Mouse (Mus musculus): Measurements from ENCODE around the gene Shmt2. TPM values are rescaled to one million over a fixed set of nuclear protein-coding genes. Genes with fewer than 3 reads are reported as not detected.
A peak's percentile ranks its signal among the peaks of the same experiment; 100 is the strongest.

The Shmt2 gene
- polyA plus RNA-seq, 1 experiment = 45.3 TPM

DNA sequence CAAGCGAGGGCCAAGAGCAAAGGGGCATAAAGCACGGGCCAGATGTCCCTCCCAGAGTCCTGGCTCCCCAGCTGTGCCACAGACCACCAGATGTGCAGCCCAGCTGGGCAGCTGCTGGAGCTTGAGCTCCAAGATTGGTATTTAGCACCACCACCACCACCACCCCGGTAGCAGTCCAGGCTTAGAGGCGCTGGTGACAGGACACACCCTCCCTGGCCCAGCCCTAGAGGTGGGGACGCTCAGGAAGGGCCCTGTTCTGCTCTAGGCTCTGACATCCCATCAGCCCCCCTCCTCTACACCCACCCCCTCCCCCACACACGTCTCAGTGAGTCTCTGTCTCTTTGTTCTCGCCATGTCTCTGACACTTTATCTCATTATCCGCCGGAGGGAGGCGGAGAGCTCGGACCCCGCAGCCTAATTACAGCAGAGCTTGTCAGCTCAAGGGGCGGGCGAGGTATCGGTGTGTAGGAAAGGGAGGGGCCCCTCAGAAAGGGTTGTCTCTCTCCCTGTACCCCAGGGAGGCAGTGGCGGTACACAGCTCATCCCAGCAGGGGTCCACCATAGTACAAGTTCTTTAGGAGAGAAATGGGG, 8.6 kb downstream of the Shmt2 start:
- DNase-seq (ENCODE audit: extremely low spot score in 1 of 2, low spot score in 1 of 2) = no peak

DNA sequence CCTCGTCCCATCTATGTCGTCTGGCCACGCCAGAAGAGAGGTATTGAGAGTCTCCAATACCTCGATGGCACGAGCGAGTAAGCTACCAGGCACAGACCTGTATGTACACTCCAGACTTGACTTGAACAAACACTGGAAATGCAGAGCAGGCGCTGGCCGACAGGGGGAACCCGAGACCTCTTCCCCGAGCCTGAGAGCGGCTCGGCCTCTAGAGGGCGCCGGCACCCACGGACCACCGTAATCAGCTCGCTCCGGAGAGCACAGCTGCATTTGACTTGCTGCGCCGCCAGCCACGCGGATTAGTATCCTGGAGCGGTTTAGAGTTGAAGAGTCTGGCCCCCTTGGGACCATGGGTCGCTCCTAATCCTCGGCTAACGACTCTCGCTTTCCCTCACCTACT, 9.4 kb downstream of the Shmt2 start:
- DNase-seq (ENCODE audit: extremely low spot score in 1 of 2, low spot score in 1 of 2) = peak; percentile 88 to 99

DNA sequence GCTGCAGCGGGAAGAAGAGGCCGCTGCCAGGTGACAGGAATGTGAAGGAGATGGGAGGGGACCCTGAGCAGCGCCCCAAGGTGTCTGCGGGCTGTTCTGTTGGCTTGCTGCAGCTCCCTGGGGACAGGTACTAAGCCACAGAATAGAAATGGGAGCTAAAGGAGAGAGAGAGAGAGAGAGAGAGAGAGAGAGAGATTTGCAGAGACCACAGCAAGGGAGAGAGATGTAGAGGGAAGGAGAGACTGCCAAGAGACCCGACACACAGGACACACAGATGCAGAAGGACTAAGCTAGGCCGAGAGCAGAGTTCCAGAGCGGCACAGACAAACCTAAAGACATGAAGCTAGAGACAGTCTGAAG, 10.0 kb downstream of the Shmt2 start:
- no peak for DNase-seq (ENCODE audit: extremely low spot score in 1 of 2, low spot score in 1 of 2)

DNA sequence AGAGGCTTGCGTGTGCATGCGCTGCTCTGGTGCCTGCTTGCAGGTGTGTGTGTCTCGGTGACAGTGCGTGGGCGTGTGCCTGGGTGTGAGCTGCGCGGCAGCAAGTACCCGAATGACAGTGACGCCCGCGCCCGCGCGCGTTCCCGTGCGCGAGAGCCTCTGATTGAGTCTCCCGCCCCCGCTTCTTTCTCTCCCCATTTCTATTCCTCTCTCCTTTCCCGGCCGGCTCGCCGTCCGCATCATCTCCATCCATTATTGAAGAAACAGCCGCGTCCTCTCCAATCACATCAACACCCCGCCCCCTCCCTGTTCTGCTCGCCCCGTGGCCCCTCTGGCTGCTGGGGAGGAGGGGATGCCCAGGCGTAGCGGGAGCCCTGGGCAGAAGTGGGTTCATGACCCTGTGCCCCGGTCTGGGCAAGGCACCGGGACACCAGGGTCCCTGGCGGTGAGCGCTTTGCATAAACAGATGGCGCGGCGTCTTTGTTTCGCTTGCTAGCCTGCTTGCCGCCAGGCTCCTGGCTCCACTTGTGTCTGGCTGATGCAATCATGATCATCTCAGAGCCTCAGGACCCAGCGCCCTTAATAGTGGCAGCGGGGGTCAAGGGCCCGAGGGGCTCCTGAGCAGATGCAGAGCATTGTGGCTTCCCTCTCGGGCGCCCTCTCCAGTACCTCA, 10.5 kb downstream of the Shmt2 start:
- peak; percentile 87 to 93 for DNase-seq (ENCODE audit: extremely low spot score in 1 of 2, low spot score in 1 of 2)

DNA sequence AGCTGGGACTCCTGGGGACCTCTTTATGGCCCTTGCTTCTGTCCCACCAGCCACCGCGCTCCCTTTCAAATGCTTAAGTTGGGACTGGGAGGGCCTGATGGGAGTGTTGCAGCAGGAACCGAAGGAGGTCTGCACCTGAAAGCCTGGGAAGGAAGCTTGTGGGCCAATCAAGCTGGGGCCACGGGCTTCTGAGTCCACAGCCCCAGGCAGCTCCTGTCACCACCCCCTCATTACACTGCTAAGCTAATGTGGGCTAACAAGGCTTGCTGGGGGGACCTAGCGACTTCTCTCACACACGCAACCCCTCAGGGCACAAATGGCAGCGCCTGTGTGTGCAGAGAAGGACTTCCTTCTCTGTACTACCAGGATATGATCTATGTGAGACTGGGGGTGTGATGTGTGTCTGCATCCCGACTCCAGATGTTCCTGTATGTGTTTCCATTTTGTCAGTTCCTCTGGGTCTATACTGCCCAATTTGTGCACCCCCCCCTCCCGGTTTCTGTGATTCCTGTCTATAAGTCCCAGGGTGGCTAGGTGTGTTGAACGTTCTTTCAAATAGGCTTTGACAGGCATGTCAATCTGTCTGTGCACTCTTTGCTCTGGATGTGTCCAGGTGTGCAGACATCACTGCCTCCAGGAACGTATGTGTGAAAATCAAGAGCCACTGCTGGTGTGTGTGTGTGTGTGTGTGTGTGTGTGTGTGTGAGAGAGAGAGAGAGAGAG, 11.2 kb downstream of the Shmt2 start:
- DNase-seq (ENCODE audit: extremely low spot score in 1 of 2, low spot score in 1 of 2) = no peak

DNA sequence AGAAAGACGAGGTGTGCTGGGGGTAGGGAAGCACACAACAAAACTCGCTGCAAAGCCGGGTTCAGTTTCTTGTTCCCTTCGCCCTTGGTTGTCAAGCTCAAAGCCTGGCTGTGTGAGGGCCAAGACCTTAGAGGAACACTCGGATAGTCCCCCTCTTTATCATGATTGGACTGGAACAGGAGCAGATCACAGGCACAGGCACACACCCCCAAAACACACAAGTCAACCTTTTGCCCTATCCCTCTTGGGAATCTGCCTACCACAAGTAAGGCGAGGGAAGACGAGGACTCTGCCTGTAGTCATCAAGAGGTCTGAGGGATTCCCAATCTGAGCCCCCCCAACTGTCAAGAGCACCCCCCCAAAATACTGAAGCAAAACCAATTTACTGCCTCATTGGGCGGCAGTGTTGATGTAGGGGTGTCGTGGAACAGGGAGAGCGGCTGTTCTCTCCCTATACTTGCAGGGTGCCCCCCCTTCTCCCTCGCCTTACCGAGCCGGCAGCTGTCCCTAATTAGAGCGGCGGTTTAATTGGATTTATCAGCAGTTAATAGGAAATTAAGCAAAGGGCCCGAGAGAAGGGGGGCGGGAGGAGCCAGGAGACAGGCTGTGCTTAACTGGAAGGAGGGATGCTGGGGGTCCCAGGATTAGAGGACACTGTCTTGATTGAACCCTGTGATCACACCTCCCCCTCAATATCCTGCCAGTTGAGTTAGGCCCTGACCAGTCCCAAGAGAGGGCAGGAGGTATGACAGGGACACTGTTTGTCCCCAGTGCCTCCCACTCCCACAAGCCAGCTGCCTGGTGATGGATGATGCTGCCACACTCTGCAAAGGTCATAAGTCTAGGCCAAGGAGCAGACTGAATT, 12.2 kb downstream of the Shmt2 start:
- DNase-seq (ENCODE audit: extremely low spot score in 1 of 2, low spot score in 1 of 2) = no peak

DNA sequence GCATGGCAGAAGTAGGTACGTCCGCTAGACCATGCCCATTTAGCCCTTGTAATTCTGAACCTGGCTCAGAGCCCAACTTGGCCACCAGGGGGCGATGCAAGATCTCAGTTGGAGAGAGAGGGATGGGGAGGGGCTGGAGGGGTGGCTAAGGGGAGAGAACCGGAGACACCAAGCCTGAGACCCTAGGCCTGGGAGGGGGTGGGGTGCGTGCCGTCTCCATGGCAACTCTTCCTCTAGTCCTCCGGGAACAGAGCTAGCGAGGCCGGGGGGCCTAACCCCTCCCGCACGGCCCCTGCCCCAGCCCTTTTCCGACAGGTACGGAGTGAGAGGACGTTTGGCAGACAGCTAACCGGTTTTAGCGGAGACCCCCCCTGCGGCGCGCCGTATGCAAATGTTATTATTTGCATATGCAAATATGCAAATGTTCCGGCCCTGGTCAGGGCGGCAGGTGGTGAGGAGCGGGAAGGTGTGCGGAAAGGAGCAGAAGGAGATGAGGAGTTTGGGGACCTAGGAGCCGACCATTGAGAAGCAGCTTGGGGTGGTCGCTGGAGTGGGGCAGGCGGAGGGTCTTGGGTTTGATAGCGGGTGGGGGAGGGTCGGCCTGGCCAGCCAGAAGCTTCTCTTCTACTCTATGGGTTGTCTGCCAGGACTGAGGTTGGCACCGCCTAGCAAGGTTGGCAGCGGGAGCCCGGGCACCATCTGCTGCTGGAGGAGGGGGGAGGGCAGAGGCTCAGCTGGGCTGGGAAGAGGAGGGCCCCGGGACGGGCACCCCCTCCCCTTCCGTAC, 13.0 kb downstream of the Shmt2 start:
- peak; percentile 62 to 92 for DNase-seq (ENCODE audit: extremely low spot score in 1 of 2, low spot score in 1 of 2)

DNA sequence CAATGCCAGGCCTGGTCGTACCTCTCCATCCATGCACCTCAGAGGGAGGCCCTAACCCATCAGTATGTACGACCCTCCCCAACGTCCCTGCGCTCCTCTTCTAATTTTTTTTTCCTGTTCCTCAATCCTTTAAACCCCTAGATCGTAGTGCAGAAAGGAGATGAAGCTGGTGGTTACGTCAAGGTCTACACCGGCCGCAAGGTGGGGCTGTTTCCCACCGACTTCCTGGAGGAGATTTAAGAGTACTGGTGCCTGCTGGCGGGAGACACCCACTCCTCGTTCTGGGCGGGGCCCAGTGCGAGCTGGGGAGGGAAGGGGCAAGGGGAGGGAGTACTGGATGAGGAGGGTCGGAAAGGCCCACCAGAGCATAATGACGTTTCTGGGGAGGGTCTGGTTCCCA, 14.0 kb downstream of the Shmt2 start:
- peak; percentile 67 to 85 for DNase-seq (ENCODE audit: extremely low spot score in 1 of 2, low spot score in 1 of 2)

DNA sequence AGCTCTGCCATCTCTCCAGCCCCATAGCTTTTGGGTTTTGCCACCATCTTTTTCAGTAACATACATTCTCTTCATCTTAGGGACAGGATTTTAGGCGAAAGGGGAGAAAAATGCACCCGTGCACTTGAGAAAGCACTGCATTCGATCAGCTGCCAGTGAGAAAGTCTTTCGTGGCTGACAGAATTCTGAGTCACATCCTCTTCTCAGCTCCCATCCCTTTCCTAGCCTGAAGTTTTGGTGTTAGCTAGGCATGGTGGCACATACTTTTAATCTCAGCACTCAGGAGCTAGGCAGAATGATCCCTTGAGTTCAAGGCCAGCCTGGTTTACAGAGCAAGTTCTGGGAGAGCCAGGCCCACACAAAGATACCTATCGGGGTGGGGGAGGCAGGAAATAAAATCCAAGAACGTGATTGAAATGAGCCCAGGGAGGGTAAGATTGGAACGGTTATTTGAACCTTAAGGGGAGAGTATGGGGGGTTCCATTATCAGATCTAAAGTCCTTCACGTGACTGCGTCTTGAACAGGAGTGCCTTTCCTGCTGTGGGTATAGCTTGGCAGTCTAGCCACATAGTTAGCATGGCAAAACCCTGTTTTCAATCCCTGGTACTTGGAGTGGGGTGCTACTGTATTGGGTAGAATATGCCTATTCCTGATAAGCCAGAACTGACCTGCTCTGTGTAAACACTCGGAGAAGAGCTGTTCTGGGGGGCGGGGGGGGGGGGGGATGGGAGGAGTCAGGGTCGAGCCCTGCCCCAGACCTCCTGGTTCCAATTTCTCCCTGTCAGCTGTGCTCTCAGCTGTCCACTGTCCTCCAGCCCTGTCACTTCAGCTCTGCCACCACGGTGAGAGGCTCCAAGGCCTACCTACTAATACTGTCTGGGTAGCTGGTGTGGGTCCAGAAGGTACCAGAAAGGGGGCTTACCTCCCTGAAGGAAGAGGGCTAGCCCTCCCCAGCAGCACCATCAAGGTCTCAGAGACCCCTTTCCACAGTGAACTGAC, 21.1 kb downstream of the Shmt2 start, which contains the start of gene Stac3:
Stac3 (plus strand) TSS at position 793 of the 1,000 bp plus-strand sequence.
- no peak for DNase-seq (ENCODE audit: extremely low spot score in 1 of 2, low spot score in 1 of 2)

DNA sequence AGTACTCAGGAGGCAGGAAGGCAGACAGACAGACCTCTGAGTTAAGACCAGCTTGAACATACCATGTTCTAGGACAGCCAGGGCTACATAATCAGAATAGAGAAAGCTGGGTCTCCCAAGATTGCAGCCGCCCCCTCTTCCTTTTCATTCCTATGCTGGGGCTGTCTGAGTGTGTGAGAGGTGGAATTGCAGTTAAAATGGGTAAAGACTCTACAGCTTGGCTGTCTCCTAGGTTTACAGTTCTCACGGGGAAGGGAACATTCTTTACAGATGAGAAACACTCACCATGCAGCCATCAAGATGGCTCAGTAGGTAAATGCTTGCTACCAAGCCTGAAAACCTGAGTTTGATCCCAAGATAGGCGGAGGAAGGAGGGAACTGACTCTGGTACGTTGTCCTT, 22.2 kb downstream of the Shmt2 start:
- DNase-seq (ENCODE audit: extremely low spot score in 1 of 2, low spot score in 1 of 2) = no peak

DNA sequence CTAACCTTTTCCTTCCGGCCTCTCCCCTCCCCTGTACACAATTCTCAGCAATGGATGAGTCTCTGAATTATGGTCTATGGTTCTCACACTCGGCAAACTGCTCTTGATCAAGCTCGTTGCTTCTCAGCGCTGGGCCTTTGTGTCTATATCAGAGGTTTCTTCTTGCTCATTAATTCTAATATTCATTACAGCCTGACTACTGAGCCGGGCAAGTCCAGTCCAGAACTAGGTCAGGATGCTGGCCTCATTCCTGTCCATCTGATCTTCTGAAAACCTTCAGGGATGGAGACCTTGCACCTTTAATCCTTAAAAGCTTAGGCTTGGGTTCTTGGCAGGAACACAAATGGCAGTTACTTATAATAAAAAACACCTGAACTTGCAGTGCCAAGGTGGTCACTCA, 22.7 kb downstream of the Shmt2 start:
- DNase-seq (ENCODE audit: extremely low spot score in 1 of 2, low spot score in 1 of 2) = no peak

DNA sequence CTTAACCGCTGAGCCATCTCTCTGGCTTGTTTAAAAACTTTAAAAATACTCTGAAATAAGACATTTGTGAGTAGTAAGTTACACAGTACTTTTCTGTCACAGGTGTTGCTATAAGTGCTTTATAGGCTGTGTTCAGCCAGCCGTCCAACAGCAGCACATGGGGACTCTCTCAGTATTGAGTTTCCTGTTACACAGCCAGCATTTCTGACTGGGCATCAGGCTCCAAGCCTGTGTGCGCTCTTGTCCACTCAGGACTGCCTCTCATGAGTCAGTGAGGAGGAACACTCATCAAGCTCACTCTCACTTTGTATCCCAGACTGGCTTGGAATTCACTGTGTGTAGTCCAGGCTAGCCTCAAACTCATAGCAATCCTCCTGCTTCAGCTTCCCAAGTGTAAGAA, 26.1 kb downstream of the Shmt2 start:
- DNase-seq (ENCODE audit: extremely low spot score in 1 of 2, low spot score in 1 of 2) = no peak

DNA sequence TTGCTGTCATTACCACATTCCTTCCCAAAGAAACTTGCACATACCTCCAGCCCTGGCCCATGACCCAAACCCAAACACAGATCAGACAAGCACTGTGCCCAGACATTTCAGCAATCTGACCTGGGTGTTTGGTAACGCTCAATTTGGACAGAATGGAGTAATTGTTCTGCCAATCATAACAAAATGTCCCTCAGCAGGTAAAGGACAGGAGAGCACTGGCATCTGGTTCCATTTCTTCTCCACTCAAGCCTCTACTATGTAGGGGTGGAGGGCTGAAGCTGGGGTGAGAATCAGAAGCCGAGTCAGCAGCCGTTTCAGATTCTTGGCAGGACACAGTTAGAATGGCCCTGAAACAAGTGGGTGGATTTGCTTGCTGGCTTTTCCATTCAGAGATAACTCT, 30.1 kb downstream of the Shmt2 start:
- no peak for DNase-seq (ENCODE audit: extremely low spot score in 1 of 2, low spot score in 1 of 2)

DNA sequence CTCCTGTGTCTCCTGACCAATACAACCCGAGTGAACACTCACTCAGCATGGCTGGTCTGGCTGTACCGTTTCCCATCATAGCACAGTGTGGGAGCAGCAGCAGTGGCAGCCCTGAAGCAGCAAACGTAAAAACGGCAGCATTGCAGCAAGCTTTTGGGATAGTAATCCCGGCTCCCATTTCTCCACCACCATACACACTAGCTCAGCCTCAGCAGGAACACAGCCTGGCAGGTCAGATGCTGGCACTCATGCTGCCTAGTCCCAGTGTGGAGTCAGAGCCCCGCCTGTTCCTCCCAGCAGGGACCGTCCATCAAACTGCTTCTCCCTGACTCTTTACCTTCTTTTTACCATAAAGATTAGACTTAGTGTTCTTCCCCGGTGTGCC, 31.1 kb downstream of the Shmt2 start:
- no peak for DNase-seq (ENCODE audit: extremely low spot score in 1 of 2, low spot score in 1 of 2)

DNA sequence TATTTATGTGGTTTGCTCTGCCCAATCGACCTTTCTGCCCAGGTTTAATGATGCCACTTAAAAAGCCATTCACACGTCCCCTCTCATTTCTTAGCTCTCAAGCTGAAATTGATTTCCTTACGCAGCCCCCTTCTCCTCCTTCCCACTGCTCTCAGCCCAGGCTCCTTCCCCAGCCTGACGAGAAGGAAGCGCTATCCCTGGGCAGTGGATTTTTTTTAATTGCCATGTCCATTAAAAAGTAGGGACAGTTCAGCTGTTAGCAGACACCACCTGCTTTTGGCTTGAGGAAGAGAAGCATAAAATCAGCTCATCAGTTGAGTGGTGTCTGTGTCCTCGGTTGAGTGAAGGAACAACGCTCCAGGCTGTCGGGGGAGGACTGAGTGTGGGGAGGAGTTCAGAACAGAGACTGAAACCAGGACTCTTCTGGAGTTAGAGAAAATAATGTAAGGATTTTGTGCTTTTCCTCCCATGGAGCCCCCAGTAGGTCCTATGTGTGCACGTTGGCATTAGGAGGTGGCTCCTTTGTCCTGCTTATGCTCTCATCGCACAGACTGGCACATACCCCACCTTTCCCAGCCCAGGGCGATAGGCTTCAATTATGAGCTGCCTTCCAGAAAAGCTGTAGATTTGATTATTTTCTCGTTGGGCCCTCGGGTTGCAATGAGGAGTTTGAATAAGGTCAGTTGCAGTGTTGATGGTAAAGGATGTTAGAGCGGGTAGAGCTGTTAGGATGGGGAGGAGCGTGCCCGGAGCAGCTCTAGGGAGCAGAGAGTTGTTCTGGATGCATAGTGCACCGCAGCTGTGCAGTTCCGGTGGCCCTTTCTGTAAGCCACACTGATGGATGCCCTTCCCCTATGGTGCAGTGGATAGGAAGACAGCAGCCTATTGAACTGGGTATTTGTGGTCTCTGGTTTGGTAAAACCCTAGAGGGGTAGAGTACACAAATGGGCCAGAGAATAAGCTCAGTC, 31.8 kb downstream of the Shmt2 start:
- no peak for DNase-seq (ENCODE audit: extremely low spot score in 1 of 2, low spot score in 1 of 2)

DNA sequence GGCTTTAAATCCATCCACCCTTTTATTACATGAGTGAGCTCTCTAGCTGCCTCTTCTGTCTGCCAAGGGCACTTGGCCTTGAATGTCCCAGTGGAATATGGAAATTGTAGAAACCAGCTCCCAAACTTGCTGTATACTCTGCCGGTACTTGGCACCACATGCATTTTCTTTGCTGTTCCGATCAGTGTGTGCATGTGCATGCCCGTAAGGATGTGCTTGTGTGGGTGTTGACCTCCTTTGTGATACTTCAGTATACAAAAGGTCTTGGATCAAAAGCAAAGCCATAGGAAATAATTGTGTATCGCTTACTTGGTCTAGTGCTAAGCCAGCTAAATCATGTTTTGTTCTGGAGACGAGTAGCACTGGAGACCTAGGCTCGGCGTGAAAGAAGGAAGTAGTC, 33.4 kb downstream of the Shmt2 start:
- DNase-seq (ENCODE audit: extremely low spot score in 1 of 2, low spot score in 1 of 2) = no peak

DNA sequence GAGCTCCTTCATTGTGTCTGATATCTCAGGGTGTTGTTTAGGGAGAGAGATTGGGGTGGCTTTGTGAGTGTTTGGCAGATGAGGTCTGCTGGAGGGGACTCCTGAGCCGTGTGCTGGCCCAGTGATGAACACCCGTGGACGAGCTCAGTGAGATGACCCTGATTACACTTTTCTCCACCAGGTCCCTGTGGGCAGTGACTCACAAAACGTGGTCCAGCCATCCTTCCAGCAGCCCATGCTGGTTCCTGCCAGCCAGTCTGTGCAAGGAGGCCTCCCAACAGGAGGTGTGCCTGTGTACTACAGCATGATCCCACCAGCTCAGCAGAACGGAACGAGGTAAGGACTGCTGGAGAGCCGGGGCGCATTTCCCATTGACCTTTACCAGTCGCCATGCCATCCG, 37.0 kb downstream of the Shmt2 start:
- DNase-seq (ENCODE audit: extremely low spot score in 1 of 2, low spot score in 1 of 2) = no peak

All from frontal cortex, adult 2 months (tissue).